Mouse (Mus musculus) naive thymus-derived CD4-positive, alpha-beta T cell, adult 5 months (primary cell): ENCODE data around the gene Cklf. TPM values are rescaled to one million over a fixed set of nuclear protein-coding genes. Genes with fewer than 3 reads are reported as not detected.

Experiments used
- polyA plus RNA-seq: library from polyadenylated mRNA; unstranded; fragments of 100-300 nt; shearing (Covaris generic); gene quantifications from one replicate; pipeline ENCODE4 v1.2.1, GENCODE M21; 2017

The Cklf gene
- polyA plus RNA-seq: 80.1 TPM

DNA sequence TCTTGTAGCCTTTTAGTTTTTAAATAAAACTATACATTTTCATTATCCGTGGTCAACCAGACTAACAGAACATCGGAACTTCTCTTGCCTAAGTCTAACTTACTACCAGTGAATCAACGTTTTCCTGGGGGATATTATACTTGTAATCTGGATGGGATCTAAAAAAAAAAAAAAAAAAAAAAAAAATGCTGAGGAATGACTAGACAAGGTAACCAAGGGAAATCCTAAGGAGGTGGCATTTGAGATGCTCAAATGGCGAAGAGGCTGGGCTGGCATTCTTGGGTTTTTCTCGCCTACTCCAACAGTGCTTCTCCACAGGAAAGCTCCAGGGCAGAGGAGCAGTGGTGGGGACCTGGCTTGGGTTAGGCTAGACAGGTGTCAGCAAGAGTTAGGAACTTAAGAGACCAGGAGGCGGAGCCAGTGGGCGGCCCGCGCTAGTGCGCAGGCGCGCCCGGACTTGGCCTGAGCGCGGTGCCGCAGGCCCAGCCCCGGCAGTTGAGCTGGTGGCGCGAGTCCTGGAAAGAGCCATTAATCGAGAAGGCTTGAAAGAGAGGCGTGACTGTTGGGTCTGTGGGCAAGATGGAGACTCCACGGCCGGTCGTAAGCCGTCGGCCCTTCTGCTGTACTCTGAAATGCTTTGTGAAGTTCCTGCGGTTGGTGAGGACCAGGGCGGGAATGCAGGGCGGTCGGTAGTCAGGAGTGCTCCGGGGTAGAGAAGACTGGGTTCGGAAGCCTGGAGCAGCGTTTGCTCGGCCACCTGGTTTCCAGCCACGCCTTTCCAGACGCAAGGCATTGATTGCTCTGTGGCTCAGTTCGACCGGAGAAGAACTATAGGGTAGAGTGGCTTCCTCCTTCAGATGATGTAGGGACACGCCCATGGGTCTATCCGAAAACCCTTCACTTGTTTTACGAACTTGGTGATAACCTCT, at the start of gene Cklf:
Cklf (plus strand) TSS at position 423 of the 929 bp plus-strand sequence.

DNA sequence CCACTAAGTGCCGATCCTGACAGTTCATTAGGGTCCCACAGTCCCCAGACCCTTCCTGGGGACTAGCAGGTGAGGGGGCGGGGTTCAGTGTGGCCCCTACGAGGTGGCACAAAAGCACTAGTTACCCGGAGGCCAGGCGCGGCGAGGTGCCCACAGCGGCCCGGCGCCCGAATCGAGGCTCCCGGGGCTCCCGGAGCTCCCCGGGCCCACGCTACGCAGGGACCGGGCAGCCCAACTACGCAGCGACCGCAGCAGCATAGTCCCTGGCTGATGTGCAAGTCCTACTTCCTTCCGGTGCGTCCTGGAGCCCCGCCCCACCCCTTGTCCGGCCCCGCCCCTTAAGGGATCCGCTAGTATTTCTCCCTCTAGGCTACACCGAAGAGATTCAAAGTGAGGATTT, 2.4 kb upstream of the Cklf start, which contains the start of gene Tk2:
Tk2 (minus strand) TSS at position 283 of the 400 bp plus-strand sequence.

DNA sequence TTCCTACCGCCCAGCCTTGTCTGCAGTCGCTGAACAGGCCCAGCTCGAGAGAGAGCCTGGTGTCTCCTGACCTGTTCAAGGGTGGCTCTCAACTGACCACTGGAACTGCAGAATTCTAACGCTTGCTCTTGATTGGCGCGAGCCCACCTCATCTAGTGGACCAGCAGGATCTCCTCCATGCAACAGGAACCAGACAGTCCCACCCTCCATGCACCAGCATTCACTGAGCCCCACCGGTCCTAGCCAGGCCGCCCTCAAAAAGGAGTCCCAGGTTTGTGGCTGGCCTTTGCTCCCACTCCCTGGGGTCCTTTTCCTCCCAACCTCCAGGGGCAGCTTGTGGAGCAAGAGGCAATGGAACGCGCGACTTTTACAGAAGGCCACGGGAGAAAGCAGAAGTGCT, 42.4 kb downstream of the Cklf start, which contains the start of gene Cmtm2a:
Cmtm2a (minus strand) TSS at position 101 of the 400 bp plus-strand sequence.

GRCm38 (mm10) chr8:104309441-104310155, 58.9 kb downstream of the Cklf start, which contains the start of the genes Gm45711 and Cmtm1:
TSS of gene Gm45711 (minus strand) at chr8:104310081.
TSS of gene Cmtm1 (minus strand) at chr8:104310145.

Other genes with a start within 250 kb of the Cklf start
- gene Cdh5, start 149.2 kb upstream of the Cklf start, polyA plus RNA-seq: not detected
- not detected for gene Bean1, start 80.4 kb upstream of the Cklf start, polyA plus RNA-seq
- 66.9 TPM for gene Tk2, start 2.3 kb upstream of the Cklf start, polyA plus RNA-seq
- not detected for gene Cmtm2a, start 42.3 kb downstream of the Cklf start, polyA plus RNA-seq
- not detected for gene Gm45711, start 59.2 kb downstream of the Cklf start, polyA plus RNA-seq
- gene Cmtm1, start 59.3 kb downstream of the Cklf start, polyA plus RNA-seq: not detected
- gene Gm11020, start 70.7 kb downstream of the Cklf start, polyA plus RNA-seq: not detected
- gene Cmtm2b, start 71.4 kb downstream of the Cklf start, polyA plus RNA-seq: not detected
- gene Cmtm3, start 88.5 kb downstream of the Cklf start, polyA plus RNA-seq: 9.0 TPM
- gene Cmtm4, start 144.9 kb downstream of the Cklf start, polyA plus RNA-seq: 0.71 TPM
- 64.1 TPM for gene Dync1li2, start 192.2 kb downstream of the Cklf start, polyA plus RNA-seq